Mouse (Mus musculus): Measurements from ENCODE around the gene Litaf. TPM values are rescaled to one million over a fixed set of nuclear protein-coding genes. Genes with fewer than 3 reads are reported as not detected.

The Litaf gene
- polyA plus RNA-seq, 1 experiment from 2014 or later, result 106 TPM

GRCm38 (mm10) chr16:11077601-11078201 lies 11.7 kb upstream of the Litaf start:
- Histone ChIP-seq H3K27me3 (replicated peaks; ENCODE audit: insufficient read depth, low read length) (no peaks in the 10 kb centered on the region), H3K4me3 (ENCODE audit: low read depth, low read length) (no peak overlapping the region), H3K4me1 (ENCODE audit: insufficient read depth, low read depth, low read length) (no peaks in the 10 kb centered on the region), H3K36me3 (ENCODE audit: insufficient read depth, low read length) (peaks cover 34% of the 10 kb centered on the region), H3K27ac (ENCODE audit: low read length) (no peak overlapping the region), H3K9ac (replicated peaks; ENCODE audit: low read depth) (no peak overlapping the region), H3K4me2 (replicated peaks; ENCODE audit: low read depth, low read length) (no peak overlapping the region), H3K9me3 (ENCODE audit: low read length) (no peaks in the 10 kb centered on the region)
- TF ChIP-seq EP300 (IDR thresholded peaks at IDR 0.05), result no peak
- TF ChIP-seq CTCF (IDR thresholded peaks at IDR 0.05), result no peak
- ATAC-seq (no peak), DNase-seq (ENCODE audit: low spot score) (no peak)
- 92% methylated on average over 9 of the region's 9 CpGs for WGBS

GRCm38 (mm10) chr16:11073060-11073459 lies 7.1 kb upstream of the Litaf start:
- Histone ChIP-seq H3K27me3 (replicated peaks; ENCODE audit: insufficient read depth, low read length) (no peaks in the 10 kb centered on the region), H3K27ac (ENCODE audit: low read length) (no peak overlapping the region; the same call in 1 of the 2 replicates), H3K9ac (replicated peaks; ENCODE audit: low read depth) (no peak overlapping the region), H3K4me1 (ENCODE audit: insufficient read depth, low read depth, low read length) (peaks cover 20% of the 10 kb centered on the region), H3K9me3 (ENCODE audit: low read length) (no peaks in the 10 kb centered on the region), H3K4me2 (replicated peaks; ENCODE audit: low read depth, low read length) (no peak overlapping the region), H3K36me3 (ENCODE audit: insufficient read depth, low read length) (peaks cover 31% of the 10 kb centered on the region), H3K4me3 (ENCODE audit: low read depth, low read length) (no peak overlapping the region)
- DNase-seq (ENCODE audit: low spot score), result no peak
- no peak for ATAC-seq
- WGBS, result 75% methylated on average over 6 of the region's 6 CpGs
- TF ChIP-seq CTCF (IDR thresholded peaks at IDR 0.05) (no peak), EP300 (IDR thresholded peaks at IDR 0.05) (no peak)

DNA sequence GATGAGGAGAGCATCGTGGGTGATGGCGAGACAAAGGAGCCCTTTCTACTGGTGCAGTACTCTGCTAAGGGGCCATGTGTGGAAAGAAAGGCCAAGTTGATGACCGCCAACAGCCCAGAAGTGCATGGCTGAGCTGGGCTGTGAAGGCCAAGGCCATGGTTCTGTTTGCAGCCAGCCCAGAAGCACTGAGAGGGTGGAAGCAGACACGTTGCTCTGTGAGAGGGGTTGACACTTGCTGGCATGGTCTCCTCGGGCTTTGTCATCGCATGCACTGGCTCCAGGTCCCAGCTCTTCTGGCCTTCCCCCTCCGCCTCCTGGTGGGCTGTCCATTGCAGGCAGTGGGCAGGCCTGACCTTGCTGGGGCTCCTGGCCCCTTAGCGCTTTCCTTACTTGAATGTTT lies 6.5 kb upstream of the Litaf start:
- H3K36me3 ChIP-seq (ENCODE audit: insufficient read depth, low read length), result peaks cover 31% of the 10 kb centered on the region
- 74% methylated on average over 8 of the region's 8 CpGs for WGBS

GRCm38 (mm10) chr16:11071887-11072286 lies 5.9 kb upstream of the Litaf start:
- Histone ChIP-seq H3K36me3 (ENCODE audit: insufficient read depth, low read length) (peaks cover 31% of the 10 kb centered on the region), H3K4me2 (replicated peaks; ENCODE audit: low read depth, low read length) (no peak overlapping the region), H3K27ac (ENCODE audit: low read length) (no peak overlapping the region), H3K4me3 (ENCODE audit: low read depth, low read length) (no peak overlapping the region), H3K9me3 (ENCODE audit: low read length) (no peaks in the 10 kb centered on the region), H3K9ac (replicated peaks; ENCODE audit: low read depth) (no peak overlapping the region), H3K27me3 (replicated peaks; ENCODE audit: insufficient read depth, low read length) (no peaks in the 10 kb centered on the region), H3K4me1 (ENCODE audit: insufficient read depth, low read depth, low read length) (peaks cover 23% of the 10 kb centered on the region)
- DNase-seq (ENCODE audit: low spot score), result no peak
- ATAC-seq, result no peak
- WGBS, result 84% methylated on average over 4 of the region's 4 CpGs
- no peak for TF ChIP-seq CTCF (IDR thresholded peaks at IDR 0.05)
- TF ChIP-seq EP300 (IDR thresholded peaks at IDR 0.05), result no peak

More for the DNA sequence above, 6.5 kb upstream of the Litaf start:
- Histone ChIP-seq H3K9me3 (ENCODE audit: low read length) (no peaks in the 10 kb centered on the region), H3K27me3 (replicated peaks; ENCODE audit: insufficient read depth, low read length) (no peaks in the 10 kb centered on the region), H3K4me1 (ENCODE audit: insufficient read depth, low read depth, low read length) (peaks cover 20% of the 10 kb centered on the region), H3K9ac (replicated peaks; ENCODE audit: low read depth) (no peak overlapping the region), H3K27ac (ENCODE audit: low read length) (no peak overlapping the region), H3K4me3 (ENCODE audit: low read depth, low read length) (no peak overlapping the region), H3K4me2 (replicated peaks; ENCODE audit: low read depth, low read length) (no peak overlapping the region)
- DNase-seq (ENCODE audit: low spot score) (no peak), ATAC-seq (no peak)
- TF ChIP-seq EP300 (IDR thresholded peaks at IDR 0.05), result no peak
- TF ChIP-seq CTCF (IDR thresholded peaks at IDR 0.05), result no peak

GRCm38 (mm10) chr16:11071176-11071575 lies 5.2 kb upstream of the Litaf start:
- Histone ChIP-seq H3K4me3 (ENCODE audit: low read depth, low read length) (no peak overlapping the region), H3K9me3 (ENCODE audit: low read length) (no peaks in the 10 kb centered on the region), H3K4me1 (ENCODE audit: insufficient read depth, low read depth, low read length) (peaks cover 23% of the 10 kb centered on the region), H3K9ac (replicated peaks; ENCODE audit: low read depth) (no peak overlapping the region), H3K4me2 (replicated peaks; ENCODE audit: low read depth, low read length) (no peak overlapping the region), H3K27me3 (replicated peaks; ENCODE audit: insufficient read depth, low read length) (no peaks in the 10 kb centered on the region), H3K27ac (ENCODE audit: low read length) (no peak overlapping the region), H3K36me3 (ENCODE audit: insufficient read depth, low read length) (peaks cover 31% of the 10 kb centered on the region)
- WGBS, result 75% methylated on average over 5 of the region's 5 CpGs
- ATAC-seq, result no peak
- no peak for TF ChIP-seq EP300 (IDR thresholded peaks at IDR 0.05)
- no peak for TF ChIP-seq CTCF (IDR thresholded peaks at IDR 0.05)
- DNase-seq (ENCODE audit: low spot score), result no peak

DNA sequence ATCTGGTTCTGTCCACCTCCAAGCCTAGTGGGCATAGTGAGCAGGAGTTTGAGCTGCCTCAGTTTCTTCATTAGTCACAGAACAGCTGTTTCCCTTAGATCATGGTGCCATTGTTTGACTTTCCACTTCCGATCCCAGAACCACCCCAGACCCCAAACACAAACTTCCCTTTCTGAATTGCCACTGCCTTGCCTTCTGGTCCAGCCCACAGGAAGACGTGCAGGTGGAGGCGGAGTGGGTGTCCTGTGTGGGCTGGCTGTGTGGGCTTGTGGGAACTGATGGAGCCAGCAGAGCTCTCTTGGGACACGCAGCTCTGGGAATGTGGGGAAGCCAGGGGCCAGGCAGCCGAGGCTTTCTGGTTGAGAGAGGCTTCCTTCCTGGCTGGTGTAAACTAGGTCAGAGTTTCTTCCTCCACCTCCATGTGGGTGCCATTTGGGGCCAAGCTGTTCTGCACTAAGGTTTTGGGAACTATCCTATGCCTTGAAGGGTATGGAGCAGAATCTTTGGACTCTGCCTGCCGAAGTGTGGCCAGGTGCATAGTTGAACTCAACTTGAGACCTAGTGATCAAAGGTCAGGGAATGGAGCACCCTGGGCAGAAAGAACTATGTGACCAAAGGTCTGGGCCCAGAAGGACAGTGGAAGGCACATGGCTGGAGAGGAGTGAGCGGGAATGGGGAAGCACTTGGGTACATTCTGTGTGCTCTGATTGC lies 3.9 kb upstream of the Litaf start:
- 59% methylated on average over 7 of the region's 7 CpGs for WGBS
- Histone ChIP-seq H3K27ac (ENCODE audit: low read length) (peak overlapping the region; percentile 54), H3K4me3 (ENCODE audit: low read depth, low read length) (no peak overlapping the region), H3K36me3 (ENCODE audit: insufficient read depth, low read length) (peaks cover 26% of the 10 kb centered on the region), H3K27me3 (replicated peaks; ENCODE audit: insufficient read depth, low read length) (no peaks in the 10 kb centered on the region), H3K9me3 (ENCODE audit: low read length) (no peaks in the 10 kb centered on the region), H3K9ac (replicated peaks; ENCODE audit: low read depth) (no peak overlapping the region), H3K4me1 (ENCODE audit: insufficient read depth, low read depth, low read length) (peaks cover 32% of the 10 kb centered on the region), H3K4me2 (replicated peaks; ENCODE audit: low read depth, low read length) (no peak overlapping the region; the same call in 1 of the 2 replicates)
- peak; percentile 23 for DNase-seq (ENCODE audit: low spot score)
- ATAC-seq, result no peak
- peak; percentile 43; the same call in 1 of the 2 replicates for TF ChIP-seq EP300 (IDR thresholded peaks at IDR 0.05)
- TF ChIP-seq CTCF (IDR thresholded peaks at IDR 0.05), result no peak
